ENCODE assay signal across 8 mouse cellular contexts in genomic region chr2:27677411-27678310, GRCm38 (mm10). TPM values are rescaled to one million over a fixed set of nuclear protein-coding genes. Genes with fewer than 3 reads are reported as not detected.
DNase-seq lines count a peak whose midpoint lies in the region; TF ChIP-seq lines count a peak whose summit lies in the region.

No protein-coding gene starts in this region.

- no peaks in the 10 kb centered on the region for H3K36me3 ChIP-seq in ES-E14 (ENCODE audit: control insufficient read depth, insufficient read depth, low read length, poor library complexity, severe bottlenecking)
- no peaks in the 10 kb centered on the region for H3K36me3 ChIP-seq in heart, adult 2 months (ENCODE audit: control insufficient read depth, insufficient read depth, low read length)
- H3K36me3 ChIP-seq in testis, adult 2 months (ENCODE audit: control insufficient read depth, insufficient read depth, low read length): no peaks in the 10 kb centered on the region

- no peak overlapping the region for H3K27ac ChIP-seq in ES-E14 (ENCODE audit: insufficient read depth, low read depth, low read length, poor library complexity, severe bottlenecking)
- H3K27ac ChIP-seq in heart, adult 2 months: peak overlapping the region; percentile 87
- peak overlapping the region; percentile 66 for H3K27ac ChIP-seq in testis, adult 2 months (ENCODE audit: control insufficient read depth, insufficient read depth, low read depth, low read length)

- TF ChIP-seq POLR2A in heart, adult 2 months (IDR thresholded peaks at IDR 0.05; ENCODE audit: insufficient read depth, low read depth, low read length): no peak; the same call in 1 of the 2 replicates
- TF ChIP-seq POLR2A in testis, adult 2 months (IDR thresholded peaks at IDR 0.05; ENCODE audit: control insufficient read depth, low read depth, low read length): no peak

- in situ Hi-C loops in ES-E14 (cut with MboI; ENCODE audit: low sequenced_read_pairs in 2 of 2, unreplicated experiment in 2 of 2): no loop called here

- H3K4me1 ChIP-seq in ES-E14 (ENCODE audit: control insufficient read depth in 2 of 2, insufficient read depth in 2 of 2, low read length in 2 of 2, poor library complexity in 1 of 2): peaks cover 3 to 13% of the 10 kb centered on the region in 2 experiments; a peak in 2 of 4 replicates
- H3K4me1 ChIP-seq in heart, adult 2 months (ENCODE audit: control insufficient read depth, insufficient read depth, low read length): peaks cover 33% of the 10 kb centered on the region
- H3K4me1 ChIP-seq in testis, adult 2 months (ENCODE audit: control insufficient read depth, insufficient read depth, low read length): peaks cover 20% of the 10 kb centered on the region

- TF ChIP-seq CTCF in heart, adult 2 months (IDR thresholded peaks at IDR 0.05): no peak
- TF ChIP-seq CTCF in testis, adult 2 months (IDR thresholded peaks at IDR 0.05; ENCODE audit: control insufficient read depth, insufficient read depth, insufficient replicate concordance, low read depth, low read length): no peak

- no peaks in the 10 kb centered on the region for H3K27me3 ChIP-seq in heart, adult 2 months (ENCODE audit: control insufficient read depth, insufficient read depth, low read length)
- no peaks in the 10 kb centered on the region for H3K27me3 ChIP-seq in testis, adult 2 months (ENCODE audit: control insufficient read depth, insufficient read depth, low read length)

- peak overlapping the region; percentile 90 to 93 for H3K4me3 ChIP-seq in ES-E14 (ENCODE audit: insufficient read depth in 1 of 2, low read depth in 1 of 2, low read length in 2 of 2, poor library complexity in 1 of 2, severe bottlenecking in 1 of 2)
- H3K4me3 ChIP-seq in heart, adult 2 months: peak overlapping the region; percentile 92
- peak overlapping the region; percentile 79 for H3K4me3 ChIP-seq in testis, adult 2 months (ENCODE audit: control insufficient read depth, low read depth, low read length)

- peak; percentile 45 for DNase-seq in CD4-positive helper T cell, adult 2 months (ENCODE audit: low read depth, low spot score)
- DNase-seq in ES-E14 (ENCODE audit: low read depth, low spot score): no peak
- DNase-seq in cerebellum, postnatal 25 days: peak; percentile 57 to 61
- peak; percentile 71 to 77 for DNase-seq in heart, adult 2 months
- DNase-seq in kidney, adult 9 months: peak; percentile 42
- DNase-seq in lung, postnatal 36 days: peak; percentile 41
- DNase-seq in left cerebral cortex, postnatal 14 days (ENCODE audit: low spot score in 2 of 2): no peak

- intact Hi-C loops in heart, adult 2 months (cut with DNase I): loop anchor here (1.0 to 5.0 kb wide), 6 partner anchors 12 to 125 kb away; no protein-coding TSS in a partner anchor
- intact Hi-C loops in left cerebral cortex, postnatal 14 days (cut with DNase I): loop anchor here (5.0 kb wide), 2 partner anchors 75 to 85 kb away; no protein-coding TSS in a partner anchor

- no peak for TF ChIP-seq EP300 in heart, adult 2 months (IDR thresholded peaks at IDR 0.05; ENCODE audit: insufficient read depth, low read depth, low read length)

- H3K9me3 ChIP-seq in ES-E14 (ENCODE audit: control insufficient read depth, insufficient read depth, low read depth, low read length): no peaks in the 10 kb centered on the region

- WGBS in heart, adult 2 months: under 1% methylated on average over 70 of the region's 77 CpGs

- H3K9ac ChIP-seq in ES-E14 (ENCODE audit: insufficient read depth, low read depth, low read length, poor library complexity, severe bottlenecking): peak overlapping the region; percentile 75
- H3K9ac ChIP-seq in heart, adult 2 months (ENCODE audit: low read depth, low read length): peak overlapping the region; percentile 95

- H3K79me2 ChIP-seq in heart, adult 2 months (replicated peaks; ENCODE audit: control insufficient read depth, insufficient read depth, low read length): peaks cover 5% of the 10 kb centered on the region

TF ChIP-seq in ES-E14, 5 proteins besides CTCF, POLR2A, EP300 and RAD21:
- no peak for TF ChIP-seq ZNF384 (IDR thresholded peaks at IDR 0.05; ENCODE audit: low read depth, low read length)
- TF ChIP-seq MAFK (IDR thresholded peaks at IDR 0.05; ENCODE audit: insufficient read depth, low read depth, low read length): no peak

RNA-seq across cellular contexts. Expression of gene Rxra, which starts 1.4 kb away (rescaled TPM):
- 20.9 and 21.0 TPM in 2 replicates for total RNA-seq in ES-E14 (2012; rRNA removed)
- 10 to 100 TPM; 45.1 to 52.0 TPM for total RNA-seq in heart, adult 2 months (2021)
- 42.7 and 52.6 TPM in 2 replicates for polyA plus RNA-seq in heart, adult 2 months (2012; rRNA removed)
- polyA plus RNA-seq in testis, adult 2 months (2012; rRNA removed): 54.3 and 55.2 TPM in 2 replicates
- total RNA-seq in left cerebral cortex, postnatal 14 days (2021): 10 to 100 TPM; 15.6 to 16.2 TPM

Comparison
In these comparisons a context has a peak if more than half of its experiments do, and no peak if none do; other contexts are left out.
1. DNase-seq: peak in CD4-positive helper T cell, adult 2 months (single experiment), cerebellum, postnatal 25 days (2 of 2), heart, adult 2 months (2 of 2), kidney, adult 9 months (single experiment) and lung, postnatal 36 days (single experiment); none in ES-E14 (single experiment) and left cerebral cortex, postnatal 14 days (0 of 2).
2. Peak in every context shown above with its lines, with median percentiles within 50 percentile points of each other: H3K4me3 ChIP-seq.